Mouse (Mus musculus) neural tube, embryonic 12.5 days (tissue): ENCODE results near the gene Cpa4. TPM values are rescaled to one million over a fixed set of nuclear protein-coding genes. Genes with fewer than 3 reads are reported as not detected.

ENCODE experiments used
- ATAC-seq: fragments of 200-750 bp; cut with Nextera tagmentation; 2 replicates; pipeline ENCODE4 v1.8.0; 2017; ENCODE audit warnings: low read depth, mild to moderate bottlenecking, moderate TSS enrichment, moderate library complexity; ENCODE audit not compliant: low FRiP score
- H3K27ac ChIP-seq: fragments of 300-500 bp; sonication (generic); 2 replicates; pipeline ENCODE4 v1.5.1; 2016
- H3K27me3 ChIP-seq: fragments of 300-500 bp; sonication (generic); replicated peaks from 2 replicates; pipeline ENCODE4 v1.6.1; 2016; ENCODE audit warnings: mild to moderate bottlenecking
- H3K36me3 ChIP-seq: fragments of 300-500 bp; sonication (generic); 2 replicates; pipeline ENCODE4 v1.6.1; 2016; ENCODE audit warnings: mild to moderate bottlenecking
- H3K4me1 ChIP-seq: fragments of 300-500 bp; sonication (generic); 2 replicates; pipeline ENCODE4 v1.6.1; 2016
- H3K4me2 ChIP-seq: fragments of 300-500 bp; sonication (generic); replicated peaks from 2 replicates; pipeline ENCODE4 v1.6.1; 2016; ENCODE audit warnings: mild to moderate bottlenecking
- H3K4me3 ChIP-seq: fragments of 300-500 bp; sonication (generic); 2 replicates; pipeline ENCODE4 v1.5.1; 2016
- H3K9ac ChIP-seq: fragments of 300-500 bp; sonication (generic); 2 replicates; pipeline ENCODE4 v1.6.1; 2016; ENCODE audit warnings: mild to moderate bottlenecking
- H3K9me3 ChIP-seq: fragments of 300-500 bp; sonication (generic); 2 replicates; pipeline ENCODE4 v1.6.1; 2016; ENCODE audit warnings: mild to moderate bottlenecking
- WGBS: fragments of 180-500 bp; shearing (Covaris S2); methylation state at CpG from one replicate; pipeline ENCODE4 v1.1.7; 2016; 5-methylcytosine and 5-hydroxymethylcytosine counted together
- polyA plus RNA-seq: library from polyadenylated mRNA; unstranded; fragments of >200 nt; fragmentation: Nextera tagmentation; extraction: Ambion mirVana; gene quantifications from 2 replicates; pipeline ENCODE4 v1.2.1, GENCODE M21; 2016

Gene Cpa4
- polyA plus RNA-seq, 1 experiment from 2014 or later, result 1.9 TPM

GRCm38 (mm10) chr6:30554092-30554491 is 14.1 kb upstream of the Cpa4 start:
- Histone ChIP-seq H3K4me1 (peaks cover 12% of the 10 kb centered on the region), H3K4me3 (no peak overlapping the region), H3K27ac (no peak overlapping the region), H3K4me2 (no peak overlapping the region), H3K27me3 (no peaks in the 10 kb centered on the region), H3K36me3 (no peaks in the 10 kb centered on the region), H3K9me3 (no peaks in the 10 kb centered on the region), H3K9ac (no peak overlapping the region)
- 77% methylated on average over 5 of the region's 5 CpGs for WGBS
- no peak for ATAC-seq

- Histone ChIP-seq H3K4me2 (no peak overlapping the region), H3K9me3 (no peaks in the 10 kb centered on the region), H3K36me3 (no peaks in the 10 kb centered on the region), H3K27ac (no peak overlapping the region), H3K27me3 (no peaks in the 10 kb centered on the region), H3K4me3 (no peak overlapping the region), H3K9ac (no peak overlapping the region), H3K4me1 (peaks cover 6% of the 10 kb centered on the region; the same call in 1 of the 2 replicates)
- ATAC-seq, result no peak
- WGBS, result 92% methylated on average over 5 of the region's 5 CpGs
Observed at GRCm38 (mm10) chr6:30554621-30555170, 13.5 kb upstream of the Cpa4 start.

GRCm38 (mm10) chr6:30556080-30556479 is 12.1 kb upstream of the Cpa4 start:
- H3K27ac ChIP-seq, result no peak overlapping the region
- WGBS, result 20% methylated on average over 4 of the region's 9 CpGs
- H3K4me1 ChIP-seq, result peaks cover 6% of the 10 kb centered on the region; the same call in 1 of the 2 replicates
- H3K4me3 ChIP-seq, result no peak overlapping the region
- no peak overlapping the region for H3K9ac ChIP-seq
- no peak for ATAC-seq
- no peaks in the 10 kb centered on the region for H3K27me3 ChIP-seq
- H3K36me3 ChIP-seq, result no peaks in the 10 kb centered on the region
- H3K4me2 ChIP-seq, result no peak overlapping the region
- H3K9me3 ChIP-seq, result no peaks in the 10 kb centered on the region

- Histone ChIP-seq H3K9ac (no peak overlapping the region), H3K4me1 (no peaks in the 10 kb centered on the region), H3K9me3 (no peaks in the 10 kb centered on the region), H3K36me3 (no peaks in the 10 kb centered on the region), H3K27ac (no peak overlapping the region), H3K4me2 (no peak overlapping the region), H3K4me3 (no peak overlapping the region), H3K27me3 (no peaks in the 10 kb centered on the region)
- ATAC-seq, result no peak
- 66% methylated on average over 1 of the region's 1 CpGs for WGBS
Observed at GRCm38 (mm10) chr6:30559726-30560125, 8.4 kb upstream of the Cpa4 start.

GRCm38 (mm10) chr6:30562132-30562531 is 6.0 kb upstream of the Cpa4 start:
- Histone ChIP-seq H3K36me3 (no peaks in the 10 kb centered on the region), H3K27me3 (no peaks in the 10 kb centered on the region), H3K9me3 (no peaks in the 10 kb centered on the region), H3K9ac (no peak overlapping the region), H3K4me1 (no peaks in the 10 kb centered on the region), H3K4me2 (no peak overlapping the region), H3K4me3 (no peak overlapping the region), H3K27ac (no peak overlapping the region)
- no peak for ATAC-seq
- WGBS, result 78% methylated on average over 4 of the region's 4 CpGs

GRCm38 (mm10) chr6:30563575-30563974 is 4.6 kb upstream of the Cpa4 start:
- ATAC-seq, result no peak
- Histone ChIP-seq H3K4me1 (no peaks in the 10 kb centered on the region), H3K4me2 (no peak overlapping the region), H3K9me3 (no peaks in the 10 kb centered on the region), H3K9ac (no peak overlapping the region), H3K27me3 (no peaks in the 10 kb centered on the region), H3K36me3 (no peaks in the 10 kb centered on the region), H3K4me3 (no peak overlapping the region), H3K27ac (no peak overlapping the region)
- 87% methylated on average over 6 of the region's 6 CpGs for WGBS

- 92% methylated on average over 6 of the region's 6 CpGs for WGBS
- Histone ChIP-seq H3K27ac (no peak overlapping the region), H3K4me2 (no peak overlapping the region), H3K27me3 (no peaks in the 10 kb centered on the region), H3K4me1 (no peaks in the 10 kb centered on the region), H3K36me3 (no peaks in the 10 kb centered on the region), H3K9ac (no peak overlapping the region), H3K4me3 (no peak overlapping the region), H3K9me3 (no peaks in the 10 kb centered on the region)
- ATAC-seq, result no peak
Observed at GRCm38 (mm10) chr6:30564051-30564450, 4.1 kb upstream of the Cpa4 start.

- Histone ChIP-seq H3K4me2 (no peak overlapping the region), H3K9ac (no peak overlapping the region), H3K36me3 (no peaks in the 10 kb centered on the region), H3K27ac (no peak overlapping the region), H3K4me3 (no peak overlapping the region), H3K27me3 (no peaks in the 10 kb centered on the region), H3K4me1 (peaks cover 9% of the 10 kb centered on the region), H3K9me3 (no peaks in the 10 kb centered on the region)
- no peak for ATAC-seq
- WGBS, result 87% methylated on average over 10 of the region's 10 CpGs
Observed at GRCm38 (mm10) chr6:30569331-30569730, 1.2 kb downstream of the Cpa4 start.

- Histone ChIP-seq H3K9ac (no peak overlapping the region), H3K27ac (no peak overlapping the region), H3K36me3 (no peaks in the 10 kb centered on the region), H3K9me3 (no peaks in the 10 kb centered on the region), H3K4me3 (no peak overlapping the region), H3K27me3 (no peaks in the 10 kb centered on the region), H3K4me2 (no peak overlapping the region), H3K4me1 (peaks cover 9% of the 10 kb centered on the region)
- WGBS, result 92% methylated on average over 5 of the region's 5 CpGs
- no peak for ATAC-seq
Observed at GRCm38 (mm10) chr6:30570012-30570411, 1.8 kb downstream of the Cpa4 start.

GRCm38 (mm10) chr6:30572456-30573311 is 4.5 kb downstream of the Cpa4 start:
- Histone ChIP-seq H3K4me2 (peak overlapping the region; percentile 27; the same call in 1 of the 2 replicates), H3K27ac (no peak overlapping the region), H3K9me3 (no peaks in the 10 kb centered on the region), H3K4me3 (no peak overlapping the region), H3K36me3 (no peaks in the 10 kb centered on the region), H3K9ac (no peak overlapping the region), H3K27me3 (no peaks in the 10 kb centered on the region), H3K4me1 (peaks cover 9% of the 10 kb centered on the region)
- peak; percentile 93 for ATAC-seq
- 41% methylated on average over 20 of the region's 20 CpGs for WGBS

GRCm38 (mm10) chr6:30573380-30573779 is 5.2 kb downstream of the Cpa4 start:
- peaks cover 9% of the 10 kb centered on the region for H3K4me1 ChIP-seq
- H3K4me3 ChIP-seq, result no peak overlapping the region
- H3K4me2 ChIP-seq, result no peak overlapping the region
- H3K9ac ChIP-seq, result no peak overlapping the region
- WGBS, result 61% methylated on average over 5 of the region's 5 CpGs
- no peaks in the 10 kb centered on the region for H3K9me3 ChIP-seq
- H3K36me3 ChIP-seq, result no peaks in the 10 kb centered on the region
- ATAC-seq, result no peak
- no peaks in the 10 kb centered on the region for H3K27me3 ChIP-seq
- no peak overlapping the region for H3K27ac ChIP-seq

- Histone ChIP-seq H3K27ac (no peak overlapping the region), H3K9ac (no peak overlapping the region), H3K36me3 (no peaks in the 10 kb centered on the region), H3K4me1 (peaks cover 15% of the 10 kb centered on the region), H3K4me3 (no peak overlapping the region), H3K9me3 (no peaks in the 10 kb centered on the region), H3K4me2 (no peak overlapping the region), H3K27me3 (no peaks in the 10 kb centered on the region)
- no peak for ATAC-seq
- 91% methylated on average over 1 of the region's 1 CpGs for WGBS
Observed at GRCm38 (mm10) chr6:30574945-30575344, 6.8 kb downstream of the Cpa4 start.
